Mouse (Mus musculus) left cerebral cortex, postnatal 36 days (tissue): ENCODE measurements around the gene Mepce. TPM values are rescaled to one million over a fixed set of nuclear protein-coding genes. Genes with fewer than 3 reads are reported as not detected.
A peak's percentile ranks its signal among the peaks of the same experiment; 100 is the strongest.
"Not testable (repeated sequence)": the region's sequence is repeated elsewhere in the genome, so short reads cannot be mapped to it uniquely, and the experiment has no call there.

Experiments used
- DNase-seq, 2 experiments: peaks; one replicate each; pipeline ENCODE4 v3.0.0; 2021 to 2022; ENCODE audit warnings: low spot score in 2 of 2, mixed read lengths in 1 of 2
- intact Hi-C: fragments of 180-260 bp; cut with DNase I; formaldehyde crosslinking; loops from one replicate; pipeline ENCODE4 v1.15.1; 2025
- total RNA-seq, 2 experiments: library from RNA; stranded (reverse); gene quantifications; 2 replicates each; pipeline ENCODE4 v1.2.3; 2021

Mepce gene
- 10 to 100 TPM; 33.5 to 42.8 TPM for total RNA-seq

DNA sequence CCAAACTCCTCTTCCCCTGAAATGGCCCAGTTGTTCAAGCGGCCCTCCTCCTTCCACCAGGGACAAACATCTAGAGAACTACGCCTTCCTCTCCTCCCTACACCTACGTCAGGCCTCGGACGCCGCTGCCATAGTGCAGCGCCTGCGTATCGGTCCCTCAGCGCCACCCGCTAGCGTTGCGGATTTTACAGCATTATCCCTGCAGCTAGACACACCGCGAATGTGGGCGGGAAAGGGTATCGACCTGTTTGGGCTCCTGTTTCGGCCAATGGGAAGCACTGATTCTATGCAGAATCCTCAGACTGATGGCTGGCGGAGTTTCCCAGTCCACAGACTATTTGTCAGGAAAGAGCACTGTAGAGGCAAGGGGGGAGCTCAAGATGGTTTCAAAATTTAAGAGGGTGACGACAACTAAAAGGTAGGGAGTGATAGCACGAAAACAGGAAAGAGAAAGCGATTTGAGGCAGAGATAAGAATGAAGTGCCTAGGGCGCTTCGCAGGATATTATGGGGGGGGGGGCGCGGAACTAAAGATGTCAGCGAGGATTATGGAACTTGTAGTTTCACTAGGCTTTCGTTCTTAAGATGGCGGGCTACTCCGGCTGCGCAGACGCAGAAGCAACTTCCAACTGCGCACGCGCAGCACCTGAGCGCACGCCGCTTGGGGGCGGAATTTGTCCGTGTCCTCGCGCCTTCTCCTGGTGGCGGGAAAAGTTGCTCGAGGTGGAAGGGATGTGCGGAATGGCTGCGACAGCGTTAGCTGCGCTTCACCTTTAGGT, at the start of gene Mepce, which contains the start of gene Zcwpw1:
TSS of gene Mepce (minus strand) at position 505 of the 778 bp plus-strand sequence.
TSS of gene Zcwpw1 (plus strand) at position 648 of the 778 bp plus-strand sequence.
- intact Hi-C loops, result loop anchor here (1.0 kb wide), 2 partner anchors 186 to 374 kb away; partner anchors contain the start of genes Cops6 and Mospd3
- peak; percentile 95 to 96 for DNase-seq

DNA sequence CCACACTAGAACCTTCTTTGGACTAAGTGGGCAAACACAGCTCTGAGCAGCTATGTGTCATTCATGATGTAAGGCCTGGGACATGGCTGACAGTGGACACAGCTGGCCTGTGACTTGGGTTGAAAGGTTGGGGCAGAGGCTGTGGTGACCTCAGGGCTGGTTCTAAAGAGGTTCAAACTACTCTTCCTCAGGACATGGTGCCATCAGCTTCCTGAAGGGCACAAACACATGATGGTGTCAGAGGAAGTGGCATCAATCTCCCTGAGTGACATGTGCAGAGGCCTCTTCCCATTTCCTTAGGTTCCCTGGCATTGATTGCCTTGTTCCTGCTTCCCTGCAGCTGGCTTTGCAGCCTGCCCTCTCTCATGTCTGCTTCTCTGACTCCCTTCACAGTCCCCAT, 49.7 kb upstream of the Mepce start:
- intact Hi-C loops, DNase-seq: not testable (repeated sequence)

DNA sequence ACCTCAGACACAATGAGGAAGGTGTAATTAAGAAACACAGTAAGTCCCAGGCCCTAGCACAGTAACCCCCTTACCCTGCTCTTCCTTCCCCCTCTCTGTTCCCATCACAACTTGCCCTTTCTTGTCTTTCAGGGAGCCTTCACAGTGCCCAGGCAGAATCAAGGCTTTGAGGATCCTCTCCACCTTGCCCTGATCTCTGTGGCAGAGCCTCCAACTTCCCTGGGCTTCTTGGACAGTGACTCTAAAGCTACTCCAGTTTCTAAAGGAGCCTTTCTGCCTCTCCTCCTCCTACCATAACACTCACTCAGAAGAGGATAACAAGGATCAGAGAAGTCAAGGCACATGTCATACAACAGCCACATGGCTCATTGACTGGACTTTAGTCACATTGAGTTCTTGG, 49.2 kb upstream of the Mepce start:
- no peak for DNase-seq
- intact Hi-C loops, result no loop called here

GRCm38 (mm10) chr5:137835966-137836520, 48.6 kb upstream of the Mepce start, which contains the start of gene Pilra:
Gene Pilra, minus strand, starts transcription at chr5:137836281.
- DNase-seq, intact Hi-C loops: not testable (repeated sequence)

DNA sequence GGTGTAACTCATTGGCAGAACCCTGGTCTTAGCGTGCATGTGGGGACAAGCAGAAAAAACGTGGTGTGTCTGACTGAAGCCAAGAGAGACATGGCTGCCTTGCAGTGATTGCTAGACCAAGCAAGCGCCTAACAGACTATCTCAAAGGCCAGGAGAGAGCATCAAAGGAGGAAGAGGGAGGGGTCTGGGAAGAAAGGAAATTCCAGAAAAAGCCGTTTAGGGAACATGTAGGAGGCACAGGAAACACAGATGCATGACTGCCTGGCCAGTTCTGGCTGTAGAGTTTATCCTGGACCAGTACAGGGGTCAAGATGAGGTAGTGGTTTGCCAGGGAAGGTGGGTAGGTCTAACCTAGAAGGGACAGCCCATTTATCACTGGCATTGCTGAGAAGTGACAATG, 46.0 kb upstream of the Mepce start:
- DNase-seq, result no peak
- intact Hi-C loops, result no loop called here

- intact Hi-C loops, result no loop called here
Measured at GRCm38 (mm10) chr5:137831506-137831905, 44.1 kb upstream of the Mepce start.

DNA sequence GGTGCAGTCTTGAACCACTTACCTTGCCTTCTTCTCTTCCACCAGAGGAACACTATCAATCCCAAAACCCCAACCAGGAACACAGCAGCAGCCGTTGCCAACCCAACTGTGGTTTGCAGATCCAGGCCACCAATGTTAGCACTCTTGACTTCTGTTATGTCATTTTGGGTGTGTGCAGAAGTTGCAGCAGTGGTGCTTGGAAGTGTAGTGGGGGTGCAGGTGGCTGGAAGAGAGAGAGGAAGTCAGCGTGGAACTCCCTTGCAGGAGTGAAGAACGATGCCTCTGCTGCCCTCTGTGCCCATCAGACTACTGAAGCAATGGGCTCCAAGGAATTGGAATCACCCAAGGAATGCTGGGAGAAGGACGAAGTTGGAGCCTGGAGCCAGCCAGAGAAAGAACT, 43.7 kb upstream of the Mepce start:
- intact Hi-C loops, result no loop called here
- DNase-seq, result no peak

More at GRCm38 (mm10) chr5:137831506-137831905, 44.1 kb upstream of the Mepce start:
- DNase-seq, result no peak

DNA sequence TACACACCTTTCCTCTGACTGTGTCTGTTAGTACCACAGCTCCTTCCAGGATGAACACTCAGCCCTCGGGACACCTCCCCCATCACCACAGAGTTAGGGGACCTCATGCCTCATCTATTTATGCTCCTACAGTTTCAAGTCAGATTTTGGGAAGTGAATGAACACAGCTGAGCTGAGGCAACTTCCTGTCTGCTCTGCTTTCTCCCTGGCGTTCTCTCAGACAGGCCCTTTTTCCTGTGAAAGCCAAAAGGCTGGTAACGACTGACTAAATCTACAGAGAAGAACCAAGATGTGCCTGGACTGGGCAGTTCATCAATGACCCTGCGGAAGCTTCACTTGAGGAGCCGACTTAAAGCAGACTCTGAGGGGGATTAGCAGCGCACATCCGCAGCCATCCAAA, 42.8 kb upstream of the Mepce start:
- intact Hi-C loops, result no loop called here
- no peak for DNase-seq

- no peak for DNase-seq
- intact Hi-C loops, result no loop called here
Measured at GRCm38 (mm10) chr5:137828694-137829093, 41.2 kb upstream of the Mepce start.

- DNase-seq, result no peak
- intact Hi-C loops, result no loop called here
Measured at GRCm38 (mm10) chr5:137826421-137826820, 39.0 kb upstream of the Mepce start.

DNA sequence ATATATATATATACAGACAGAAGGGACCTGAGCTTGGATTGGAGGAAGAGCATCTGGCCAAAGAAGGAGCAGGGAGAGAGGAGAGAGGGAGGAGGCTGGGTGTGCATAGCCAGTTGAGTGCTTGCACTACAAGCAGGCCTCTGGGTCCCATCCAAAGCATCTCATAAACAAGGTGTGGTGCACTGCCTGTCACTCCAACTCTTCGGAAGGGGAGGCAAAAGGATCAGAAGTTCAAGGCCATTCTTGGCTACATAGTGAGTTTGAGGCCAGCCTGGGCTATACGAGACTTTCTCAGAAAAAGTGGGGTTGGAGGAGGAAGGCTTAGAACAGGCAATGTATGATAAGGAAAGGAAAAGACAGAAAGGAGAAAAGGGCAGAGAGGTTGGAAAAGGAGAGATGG, 38.5 kb upstream of the Mepce start:
- no peak for DNase-seq
- intact Hi-C loops, result no loop called here

DNA sequence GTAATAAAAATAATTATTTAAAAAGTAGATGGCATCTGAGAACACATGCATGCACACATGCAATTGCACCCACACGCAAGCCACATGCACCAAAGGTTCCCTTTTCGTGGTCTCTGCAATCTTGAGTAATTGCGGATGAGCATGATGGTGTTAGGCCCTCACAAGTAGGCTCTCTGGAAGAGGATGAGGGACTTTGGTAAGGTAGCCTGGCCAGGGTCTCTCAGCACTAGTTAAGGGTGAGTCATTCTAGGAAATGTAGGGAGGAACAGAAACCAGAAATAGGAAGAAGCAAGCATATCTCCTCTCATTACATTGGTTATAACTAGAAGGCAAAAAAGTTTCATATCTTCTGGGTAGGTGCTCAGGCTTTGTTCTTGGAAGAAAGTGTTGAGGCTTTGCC, 37.6 kb upstream of the Mepce start:
- no peak for DNase-seq
- intact Hi-C loops, result no loop called here

GRCm38 (mm10) chr5:137823455-137824045, 36.1 kb upstream of the Mepce start:
- DNase-seq, result no peak
- intact Hi-C loops, result no loop called here

DNA sequence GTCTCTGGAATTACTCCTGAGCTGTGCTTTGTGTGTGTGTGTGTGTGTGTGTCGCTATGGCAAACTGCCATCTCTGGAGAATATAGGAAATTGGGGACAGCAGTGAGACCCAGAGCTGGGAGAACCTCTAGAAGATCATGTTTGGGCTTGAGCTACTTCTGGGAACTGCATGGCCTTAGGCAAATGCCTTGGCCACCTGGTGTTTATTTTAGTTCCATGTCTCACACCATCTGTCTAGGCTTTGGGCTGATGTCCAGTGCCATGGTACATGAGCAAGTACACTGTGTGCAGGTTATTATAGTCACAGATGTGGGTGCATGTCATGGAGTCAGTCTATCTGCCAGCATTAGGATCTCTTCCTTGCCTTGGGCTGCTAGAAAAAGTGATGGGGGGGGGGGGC, 35.1 kb upstream of the Mepce start:
- DNase-seq, result no peak
- intact Hi-C loops, result no loop called here

DNA sequence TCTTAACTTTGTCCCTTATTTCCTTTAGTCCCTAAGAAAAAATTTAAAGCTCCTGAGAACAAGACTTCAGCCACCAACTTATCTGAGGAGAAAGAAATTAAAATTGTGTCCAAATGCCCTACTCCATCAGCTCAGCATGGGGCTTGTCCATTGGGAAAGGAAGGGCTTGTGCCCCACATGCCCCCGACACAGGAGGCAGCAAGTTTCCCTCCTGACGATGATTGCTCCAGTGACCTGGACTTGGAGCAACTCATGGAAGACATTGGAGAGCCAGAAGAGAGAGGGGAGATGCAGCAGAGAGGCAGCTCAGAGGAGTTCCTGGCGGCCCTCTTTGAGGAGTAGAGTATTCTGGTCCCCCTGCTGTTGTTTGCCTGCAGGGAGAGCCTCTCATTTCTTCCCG, 34.7 kb upstream of the Mepce start:
- intact Hi-C loops, result no loop called here
- DNase-seq, result no peak

DNA sequence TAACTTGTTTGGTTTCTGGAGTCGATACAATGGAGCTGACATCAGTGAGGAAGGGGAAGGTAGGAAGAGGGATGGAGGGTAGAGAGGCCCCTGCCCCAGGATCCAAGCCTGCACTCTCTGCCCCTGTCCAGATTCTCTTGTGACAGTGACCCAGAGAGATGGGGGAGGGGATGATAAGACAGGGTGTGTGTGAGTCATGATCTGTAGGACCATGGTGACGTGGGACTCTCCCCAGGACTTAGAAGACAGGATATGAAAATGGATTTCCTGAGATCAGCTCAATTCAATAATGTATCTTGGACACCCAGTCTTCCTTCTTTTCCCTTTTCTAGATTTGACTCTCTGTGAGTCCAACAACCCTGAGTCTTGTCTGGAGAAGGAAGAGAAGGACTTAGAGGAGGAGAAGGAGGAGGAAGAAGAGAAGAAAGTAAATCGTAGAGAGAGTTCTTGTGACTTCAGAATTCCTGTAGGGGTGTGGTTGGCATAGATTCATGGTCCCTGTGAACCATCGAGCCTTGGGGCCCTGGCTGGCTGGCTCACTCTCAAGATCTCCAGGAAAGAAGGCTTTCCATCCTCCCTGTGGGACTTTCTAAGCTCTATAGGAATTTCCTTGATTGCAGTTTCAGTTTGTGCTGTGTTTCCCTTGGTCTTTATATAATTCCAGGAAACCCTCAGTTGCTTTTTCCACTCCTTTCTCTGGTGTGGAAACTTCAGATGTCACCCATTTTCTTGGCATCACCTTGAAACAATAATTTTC, 30.2 kb upstream of the Mepce start:
- no peak for DNase-seq
- intact Hi-C loops, result no loop called here

DNA sequence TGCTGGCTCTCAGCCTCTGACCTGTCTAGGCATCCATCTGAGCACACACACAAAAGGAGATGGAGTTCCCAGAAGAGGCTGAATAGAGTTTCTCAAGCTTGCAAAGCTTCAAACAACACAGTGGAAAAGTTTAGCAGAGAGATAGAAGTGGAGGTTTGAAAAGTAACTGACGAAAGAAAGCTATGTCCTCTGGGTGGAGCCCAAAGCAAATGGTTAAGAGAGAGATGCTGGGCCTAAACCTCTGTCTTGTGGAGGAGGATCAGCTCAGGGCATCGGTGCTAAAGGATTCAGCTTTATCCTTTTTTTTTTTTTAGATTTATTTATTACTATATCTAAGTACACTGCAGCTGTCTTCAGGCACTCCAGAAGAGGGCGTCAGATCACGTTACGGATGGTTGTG, 20.9 kb upstream of the Mepce start:
- no peak for DNase-seq
- intact Hi-C loops, result no loop called here

- intact Hi-C loops, result no loop called here
- DNase-seq, result no peak
Measured at GRCm38 (mm10) chr5:137806158-137806557, 18.7 kb upstream of the Mepce start.

DNA sequence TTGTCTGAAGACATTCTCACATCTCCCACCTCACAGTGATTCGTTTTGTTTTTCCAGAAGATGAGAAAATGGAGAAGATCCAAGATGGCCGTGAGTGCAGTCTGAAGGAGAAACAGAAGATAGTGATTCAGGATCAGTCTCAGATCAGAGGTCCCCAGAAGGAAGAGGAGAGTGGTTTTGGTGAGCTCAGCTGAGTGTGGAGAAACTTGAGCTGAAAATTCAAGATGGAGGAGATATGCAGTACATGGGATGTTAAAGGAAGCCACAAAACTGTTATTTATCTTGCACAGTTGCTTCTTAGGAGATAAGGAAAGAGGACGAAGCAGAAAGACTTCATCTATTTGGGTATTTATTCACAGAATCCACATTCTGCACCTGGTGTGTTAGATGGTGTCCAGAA, 13.5 kb upstream of the Mepce start:
- intact Hi-C loops, result no loop called here

DNA sequence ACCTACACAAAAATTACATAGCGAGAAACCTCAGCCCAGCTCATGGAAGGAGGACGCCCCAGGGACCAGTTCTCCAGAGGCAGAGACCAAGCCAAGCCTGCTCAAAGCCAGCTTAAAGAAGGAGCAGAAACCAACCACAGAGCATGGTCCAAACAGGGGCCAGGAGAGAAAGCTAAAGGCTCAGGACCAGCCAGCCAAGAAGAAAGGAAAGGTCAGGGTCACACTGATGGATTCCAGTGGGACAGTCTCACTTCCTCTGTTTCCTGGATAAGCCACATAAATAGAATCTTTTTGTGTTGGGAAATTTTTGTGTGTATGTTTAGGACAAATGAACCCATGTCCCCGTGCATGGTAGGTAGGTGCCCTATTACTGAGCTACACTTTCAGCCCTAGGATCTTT, 9.2 kb upstream of the Mepce start:
- intact Hi-C loops, result loop anchor here (10.0 kb wide), 1 partner anchor 318 kb away; the partner anchor contains the start of gene Zscan21
- no peak for DNase-seq

More for the DNA sequence above, 13.5 kb upstream of the Mepce start:
- no peak for DNase-seq
